Mouse (Mus musculus) midbrain, embryonic 16.5 days (tissue): ENCODE data around the gene Ostm1. TPM values are rescaled to one million over a fixed set of nuclear protein-coding genes. Genes with fewer than 3 reads are reported as not detected.

Experiments used
- ATAC-seq: fragments of 200-750 bp; cut with Nextera tagmentation; 2 replicates; pipeline ENCODE4 v1.8.0; 2017; ENCODE audit warnings: moderate TSS enrichment
- H3K27ac ChIP-seq: fragments of 300-500 bp; sonication (generic); 2 replicates; pipeline ENCODE4 v1.5.1; 2014; ENCODE audit warnings: mild to moderate bottlenecking, low read length, mixed read lengths
- H3K27me3 ChIP-seq: fragments of 300-500 bp; sonication (generic); 2 replicates; pipeline ENCODE4 v1.6.1; 2014; ENCODE audit warnings: low read depth, low read length, mixed read lengths; ENCODE audit not compliant: control insufficient read depth, insufficient read depth
- H3K36me3 ChIP-seq: fragments of 300-500 bp; sonication (generic); 2 replicates; pipeline ENCODE4 v1.6.1; 2014; ENCODE audit warnings: mild to moderate bottlenecking, low read length, moderate library complexity, mixed read lengths; ENCODE audit not compliant: control insufficient read depth, insufficient read depth
- H3K4me1 ChIP-seq: fragments of 300-500 bp; sonication (generic); 2 replicates; pipeline ENCODE4 v1.6.1; 2014; ENCODE audit warnings: mild to moderate bottlenecking, low read length, mixed read lengths; ENCODE audit not compliant: control insufficient read depth, insufficient read depth
- H3K4me2 ChIP-seq: fragments of 300-500 bp; sonication (generic); 2 replicates; pipeline ENCODE4 v1.6.1; 2014; ENCODE audit warnings: mild to moderate bottlenecking, low read length, mixed read lengths
- H3K4me3 ChIP-seq: fragments of 300-500 bp; sonication (generic); 2 replicates; pipeline ENCODE4 v1.5.1; 2014; ENCODE audit warnings: low read depth, mild to moderate bottlenecking, low read length, moderate library complexity, mixed read lengths
- H3K9ac ChIP-seq: fragments of 300-500 bp; sonication (generic); 2 replicates; pipeline ENCODE4 v1.6.1; 2014; ENCODE audit warnings: low read depth, low read length, mixed read lengths
- H3K9me3 ChIP-seq: fragments of 300-500 bp; sonication (generic); replicated peaks from 2 replicates; pipeline ENCODE4 v1.6.1; 2014; ENCODE audit warnings: mild to moderate bottlenecking, low read length, mixed read lengths; ENCODE audit not compliant: control insufficient read depth, poor library complexity, severe bottlenecking
- WGBS: fragments of 180-500 bp; shearing (Covaris S2); extraction: QIAGEN DNeasy Blood & Tissue Kit; methylation state at CpG from one replicate; pipeline ENCODE4 v1.1.7; 2014; 5-methylcytosine and 5-hydroxymethylcytosine counted together
- polyA plus RNA-seq: library from polyadenylated mRNA; unstranded; fragments of >200 nt; fragmentation: Nextera tagmentation; extraction: Ambion mirVana; gene quantifications from 2 replicates; pipeline ENCODE4 v1.2.1, GENCODE M21; 2015

The Ostm1 gene
- polyA plus RNA-seq, result 39.9 and 43.7 TPM in 2 replicates

DNA sequence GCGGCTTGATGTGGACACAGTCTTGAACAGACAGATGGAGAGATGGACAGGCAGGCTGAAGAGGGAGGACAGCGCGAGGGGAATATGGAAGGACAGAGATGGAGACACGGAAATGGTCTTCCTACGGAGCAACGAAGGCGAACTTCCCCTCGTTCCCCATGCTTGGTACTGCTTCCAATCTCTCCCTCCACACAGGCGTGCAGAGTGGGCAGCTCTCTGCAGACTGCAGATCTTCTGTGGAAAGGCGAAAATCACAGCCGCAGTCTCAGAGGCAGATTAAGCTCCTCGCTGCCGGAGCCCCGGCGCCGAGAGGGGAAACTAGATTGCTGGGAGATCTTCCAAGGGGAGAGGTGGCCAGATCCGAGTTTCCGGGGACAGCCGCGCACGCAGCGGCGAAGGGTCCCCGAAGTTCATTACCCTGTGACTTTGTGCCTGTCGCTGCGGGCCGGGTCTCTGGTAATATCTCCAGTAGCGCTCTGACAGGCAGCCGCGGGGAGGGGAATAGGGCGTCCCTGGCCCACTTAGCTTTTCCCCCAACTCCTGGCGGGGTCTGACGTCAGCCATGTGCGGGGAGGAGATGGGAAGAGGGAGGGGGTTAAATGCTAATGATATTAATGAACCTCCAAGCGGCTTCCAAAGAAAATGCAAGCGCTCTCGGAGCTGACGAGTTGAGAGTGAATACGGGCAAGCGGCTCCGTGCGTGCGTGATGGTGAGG, at the start of gene Ostm1, which contains the start of gene Nr2e1:
Gene Ostm1 (plus strand): TSS at position 666 of the 716 bp plus-strand sequence.
Gene Nr2e1 (minus strand): TSS at position 476 of the 716 bp plus-strand sequence.
- ATAC-seq, result peak; percentile 63
- under 1% methylated on average over 43 of the region's 43 CpGs for WGBS
- Histone ChIP-seq H3K27me3 (peaks cover 34% of the 10 kb centered on the region), H3K4me3 (peak within 1 kb of the TSS; percentile 37), H3K9me3 (no peaks in the 10 kb centered on the region), H3K9ac (peak within 1 kb of the TSS; percentile 50), H3K36me3 (no peaks in the 10 kb centered on the region), H3K27ac (peak within 1 kb of the TSS; percentile 6; the same call in 1 of the 2 replicates), H3K4me2 (peak within 1 kb of the TSS; percentile 61), H3K4me1 (peaks cover 25% of the 10 kb centered on the region)

DNA sequence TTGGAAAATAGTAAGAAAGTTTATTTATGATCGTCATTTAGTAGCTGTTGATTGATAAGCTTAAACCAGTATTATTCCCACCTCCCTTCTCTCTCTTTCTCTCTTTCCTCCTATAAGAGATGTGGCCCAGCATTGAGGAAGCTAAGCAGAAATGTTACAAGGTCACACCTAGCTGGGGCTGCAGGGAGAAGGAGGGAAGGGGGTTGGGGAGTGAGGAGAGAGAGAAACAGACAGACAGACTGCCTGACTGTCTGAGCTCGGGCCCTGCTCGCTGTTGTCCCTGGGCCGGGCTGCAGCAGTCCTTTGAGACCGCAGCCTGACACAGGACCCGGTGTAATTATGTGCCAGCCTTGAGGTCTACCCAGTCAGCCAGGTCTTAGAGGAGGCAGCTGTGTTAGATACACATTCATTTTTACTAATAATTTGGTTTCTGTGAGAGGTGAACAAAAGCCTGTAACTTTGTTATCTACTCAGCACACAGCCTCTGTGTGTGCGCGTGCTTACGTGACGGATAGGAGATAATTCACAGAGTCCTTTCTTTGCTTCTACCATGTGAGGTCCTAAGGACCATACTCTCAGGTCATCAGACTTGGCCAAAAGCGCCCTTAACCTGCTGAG, 49.7 kb upstream of the Ostm1 start:
- no peaks in the 10 kb centered on the region for H3K27me3 ChIP-seq
- H3K4me3 ChIP-seq, result no peak overlapping the region
- H3K4me2 ChIP-seq, result no peak overlapping the region
- 88% methylated on average over 11 of the region's 11 CpGs for WGBS
- no peak overlapping the region for H3K9ac ChIP-seq
- no peaks in the 10 kb centered on the region for H3K4me1 ChIP-seq
- H3K9me3 ChIP-seq, result no peaks in the 10 kb centered on the region
- peaks cover 5% of the 10 kb centered on the region for H3K36me3 ChIP-seq
- no peak overlapping the region for H3K27ac ChIP-seq
- ATAC-seq, result no peak

DNA sequence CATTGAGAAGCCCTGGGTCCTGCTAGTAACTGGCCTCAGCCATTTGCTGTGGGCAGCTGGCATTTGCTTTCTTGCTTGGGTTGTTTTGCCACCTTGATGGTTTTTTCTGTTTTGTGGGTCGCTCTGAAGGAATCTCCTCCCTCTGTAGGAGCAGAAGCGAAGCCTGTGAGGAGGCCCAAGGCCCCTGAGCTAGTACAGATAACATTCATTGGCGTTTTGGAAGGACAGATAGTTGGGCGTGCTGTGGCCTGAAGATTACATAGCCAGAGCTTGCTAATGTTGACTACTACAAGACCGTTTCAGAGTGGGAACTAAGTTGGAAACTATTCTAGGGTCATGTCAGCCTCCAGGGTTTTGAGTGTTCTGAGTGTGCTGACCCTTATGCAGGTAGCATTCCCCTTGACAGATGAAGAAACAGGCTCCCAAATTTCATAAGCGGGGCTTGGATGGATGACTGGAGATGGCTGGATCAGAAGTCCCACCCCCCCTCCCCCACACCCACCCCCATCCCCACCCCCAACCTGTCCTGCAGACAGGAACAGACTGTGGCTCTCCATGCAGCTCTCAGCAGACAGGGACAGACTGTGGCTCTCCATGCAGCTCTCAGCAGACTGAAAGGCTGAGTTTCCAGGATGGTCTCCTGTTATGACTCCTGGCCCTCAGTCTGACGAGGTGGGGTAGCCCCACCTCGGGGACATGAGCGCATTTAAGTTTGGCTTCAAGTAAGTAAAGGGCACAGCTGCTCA, 45.9 kb upstream of the Ostm1 start:
- no peak for ATAC-seq
- Histone ChIP-seq H3K4me2 (no peak overlapping the region), H3K9me3 (no peaks in the 10 kb centered on the region), H3K27ac (no peak overlapping the region), H3K9ac (no peak overlapping the region), H3K36me3 (peaks cover 5% of the 10 kb centered on the region), H3K4me1 (no peaks in the 10 kb centered on the region), H3K27me3 (peaks cover 5% of the 10 kb centered on the region; the same call in 1 of the 2 replicates), H3K4me3 (no peak overlapping the region)
- 87% methylated on average over 9 of the region's 9 CpGs for whole genome bisulfite sequencing

DNA sequence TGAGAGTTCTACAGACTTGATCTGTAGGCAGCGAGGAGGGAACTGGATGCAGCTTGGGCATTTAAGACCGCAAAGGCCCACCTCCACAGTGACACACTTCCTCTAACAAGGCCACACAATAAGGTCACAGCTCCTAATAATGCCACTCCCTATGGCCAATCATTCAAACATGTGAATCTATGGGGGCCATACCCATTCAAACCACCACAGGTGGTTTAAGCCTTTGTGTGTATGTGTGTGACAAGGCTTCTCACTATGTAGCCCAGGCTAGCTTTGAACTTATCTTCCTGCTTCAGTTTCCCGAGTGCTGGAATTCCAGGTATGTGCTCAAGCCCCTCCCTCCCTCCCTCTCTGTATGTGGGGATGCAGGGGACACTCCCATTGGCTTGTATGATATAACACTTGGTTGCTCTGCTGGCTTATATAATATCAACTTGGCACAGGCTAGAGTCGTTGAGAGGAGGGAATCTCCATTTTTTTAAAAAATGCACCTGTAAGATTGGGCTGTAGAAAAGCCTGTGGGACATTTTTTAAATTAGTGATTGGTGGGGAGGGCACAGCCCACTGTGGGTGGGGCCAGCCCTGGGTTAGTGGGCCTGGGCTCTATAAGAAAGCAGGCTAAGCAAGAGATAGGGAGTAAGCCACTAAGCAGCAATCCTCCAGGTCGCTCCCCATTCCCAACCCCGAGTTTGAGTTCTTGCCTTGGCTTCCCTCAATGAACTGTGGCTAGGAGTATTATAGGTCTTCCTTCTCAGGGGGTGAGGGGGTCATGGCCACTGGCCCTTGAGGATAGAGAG, 37.7 kb upstream of the Ostm1 start:
- H3K4me1 ChIP-seq, result no peaks in the 10 kb centered on the region
- no peak overlapping the region for H3K27ac ChIP-seq
- H3K4me3 ChIP-seq, result no peak overlapping the region
- no peaks in the 10 kb centered on the region for H3K9me3 ChIP-seq
- H3K4me2 ChIP-seq, result no peak overlapping the region
- no peak for ATAC-seq
- no peaks in the 10 kb centered on the region for H3K27me3 ChIP-seq
- H3K36me3 ChIP-seq, result no peaks in the 10 kb centered on the region
- no peak overlapping the region for H3K9ac ChIP-seq
- 80% methylated on average over 6 of the region's 6 CpGs for WGBS

DNA sequence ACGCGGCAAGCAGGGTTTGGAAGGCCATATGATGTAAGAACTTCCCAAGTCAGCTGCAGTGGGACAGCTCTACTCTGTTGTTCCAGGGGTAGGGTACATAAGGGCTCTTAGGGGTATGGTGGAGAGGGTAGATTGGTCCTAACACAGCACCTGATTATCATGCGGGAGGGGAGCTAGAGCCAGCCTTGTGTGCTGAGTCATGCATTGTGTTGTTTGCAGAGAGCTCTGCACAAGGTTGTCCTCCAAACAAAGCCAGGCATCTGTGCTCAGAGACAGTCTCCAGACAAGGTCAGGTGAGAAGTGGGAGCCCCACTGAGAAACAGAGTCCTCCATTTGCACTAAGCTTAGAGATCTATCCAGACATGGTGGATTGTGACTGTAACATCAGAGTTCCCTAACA, 37.1 kb upstream of the Ostm1 start:
- Histone ChIP-seq H3K9me3 (no peaks in the 10 kb centered on the region), H3K9ac (no peak overlapping the region), H3K27ac (no peak overlapping the region), H3K4me1 (no peaks in the 10 kb centered on the region), H3K4me2 (no peak overlapping the region), H3K4me3 (no peak overlapping the region), H3K36me3 (no peaks in the 10 kb centered on the region), H3K27me3 (no peaks in the 10 kb centered on the region)
- no peak for ATAC-seq
- WGBS, result 95% methylated on average over 3 of the region's 3 CpGs

DNA sequence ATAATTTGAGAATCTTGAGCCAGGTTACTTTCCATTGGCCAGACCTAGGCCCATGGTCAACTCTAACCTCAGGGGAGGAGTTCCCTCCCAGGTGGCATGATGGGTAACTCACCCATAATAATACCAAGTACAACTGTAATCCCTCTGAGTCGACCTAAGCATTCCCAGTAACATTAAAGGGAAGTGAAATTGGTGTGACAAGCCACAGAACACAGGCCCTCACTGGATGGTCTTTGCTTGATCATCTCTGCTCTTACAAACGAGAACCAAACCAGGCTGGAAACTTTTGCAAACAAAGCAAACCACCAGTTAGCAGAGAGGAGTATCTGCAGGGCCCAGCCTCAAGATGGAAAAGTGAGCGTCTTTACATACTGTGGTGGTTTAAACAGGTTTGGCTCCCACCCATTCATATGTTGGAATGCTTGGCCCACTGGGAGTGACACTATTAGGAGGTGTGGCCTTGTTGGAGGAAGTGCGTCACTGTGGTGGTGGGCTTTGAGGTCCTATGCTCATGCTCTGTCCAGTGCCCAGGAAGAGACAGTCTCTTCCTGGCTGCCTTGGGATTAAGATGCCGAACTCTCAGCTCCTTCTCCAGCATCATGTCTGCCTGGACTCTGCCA, 23.9 kb upstream of the Ostm1 start:
- Histone ChIP-seq H3K36me3 (no peaks in the 10 kb centered on the region), H3K4me1 (no peaks in the 10 kb centered on the region), H3K27ac (no peak overlapping the region), H3K4me2 (no peak overlapping the region), H3K9ac (no peak overlapping the region), H3K27me3 (no peaks in the 10 kb centered on the region), H3K4me3 (no peak overlapping the region), H3K9me3 (no peaks in the 10 kb centered on the region)
- 79% methylated on average over 5 of the region's 5 CpGs for WGBS
- no peak for ATAC-seq

DNA sequence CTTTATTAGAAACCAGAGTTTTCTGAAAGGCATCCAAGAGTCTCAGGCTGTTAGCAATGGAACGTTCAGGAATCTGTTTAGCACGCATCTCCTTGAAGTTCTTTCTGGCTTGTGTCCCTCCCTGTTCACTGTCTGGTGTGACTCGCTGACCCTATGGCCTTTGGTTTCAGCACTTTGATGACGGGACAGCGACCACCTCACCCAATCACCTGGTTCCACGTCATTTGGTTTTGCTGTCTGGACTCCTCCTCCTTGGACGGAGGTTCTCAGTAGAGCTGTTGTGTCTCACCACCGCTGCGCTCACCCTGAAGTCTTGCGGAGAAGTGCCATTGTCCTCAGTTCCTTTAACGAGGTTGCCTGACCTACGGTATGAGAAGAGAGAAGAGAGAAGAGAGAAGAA, 21.4 kb upstream of the Ostm1 start:
- H3K9ac ChIP-seq, result no peak overlapping the region
- no peaks in the 10 kb centered on the region for H3K9me3 ChIP-seq
- H3K4me2 ChIP-seq, result no peak overlapping the region
- no peaks in the 10 kb centered on the region for H3K4me1 ChIP-seq
- no peaks in the 10 kb centered on the region for H3K27me3 ChIP-seq
- no peak for ATAC-seq
- 20% methylated on average over 12 of the region's 12 CpGs for WGBS
- no peaks in the 10 kb centered on the region for H3K36me3 ChIP-seq
- no peak overlapping the region for H3K4me3 ChIP-seq
- H3K27ac ChIP-seq, result no peak overlapping the region

DNA sequence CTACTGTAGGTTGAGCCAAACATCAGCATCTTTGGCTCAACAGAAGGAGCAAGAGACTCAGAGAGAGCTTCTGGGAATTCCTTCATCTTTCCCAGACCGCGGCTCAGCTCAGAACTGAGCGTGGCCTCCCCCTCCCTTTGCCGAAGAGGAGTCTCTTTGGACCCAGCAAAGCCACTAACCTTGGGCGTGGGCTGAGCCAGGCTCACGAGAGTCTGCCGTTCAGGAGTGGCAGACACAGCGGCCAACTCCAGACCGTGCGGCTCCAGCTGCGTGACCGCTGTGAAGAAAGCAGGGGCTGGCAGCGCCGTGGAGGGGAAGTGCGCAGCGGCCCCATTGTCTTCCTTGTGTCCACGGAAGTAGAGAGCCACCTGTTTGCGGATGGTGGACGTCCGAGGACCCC, 11.1 kb upstream of the Ostm1 start:
- Histone ChIP-seq H3K36me3 (no peaks in the 10 kb centered on the region), H3K4me1 (peaks cover 9% of the 10 kb centered on the region; the same call in 1 of the 2 replicates), H3K27me3 (peaks cover 55% of the 10 kb centered on the region), H3K9me3 (no peaks in the 10 kb centered on the region), H3K9ac (peak overlapping the region; percentile 51), H3K4me3 (peak overlapping the region; percentile 39), H3K27ac (no peak overlapping the region), H3K4me2 (peak overlapping the region; percentile 61)
- ATAC-seq, result peak; percentile 67
- WGBS, result 6% methylated on average over 20 of the region's 20 CpGs
